Mouse (Mus musculus) testis, postnatal 14 days (tissue): ENCODE measurements around the gene Nploc4.
"Not testable (repeated sequence)": the region's sequence is repeated elsewhere in the genome, so short reads cannot be mapped to it uniquely, and the experiment has no call there.

Experiments
- DNase-seq: peaks from one replicate; pipeline ENCODE4 v3.0.0; 2021; ENCODE audit warnings: low spot score

The Nploc4 gene

GRCm38 (mm10) chr11:120442765-120443280, 5.3 kb upstream of the Nploc4 start:
- no peak for DNase-seq

DNA sequence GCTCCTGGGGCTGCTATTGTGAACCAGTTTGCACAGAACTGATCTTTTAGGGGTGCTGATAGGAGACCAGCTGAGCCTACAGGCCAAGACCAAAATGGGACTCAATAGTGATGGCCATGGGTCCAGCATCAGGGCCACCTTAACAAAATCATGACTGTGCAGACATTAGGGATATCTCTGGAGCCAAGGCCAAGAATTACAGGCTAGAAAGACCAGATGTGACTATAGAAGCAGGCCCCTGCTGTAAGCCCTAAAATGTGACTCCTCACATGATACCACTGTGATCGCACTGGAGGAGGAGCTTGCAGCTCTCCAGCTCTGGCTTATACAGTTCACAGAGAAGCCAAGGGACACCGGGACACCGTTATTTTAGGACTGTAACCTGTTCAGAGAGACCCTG, 4.8 kb upstream of the Nploc4 start, which contains the start of gene Tspan10:
Gene Tspan10, plus strand, starts transcription at position 301 of the 400 bp plus-strand sequence.
- no peak for DNase-seq

GRCm38 (mm10) chr11:120437857-120438385, 413 bp upstream of the Nploc4 start:
- no peak for DNase-seq

DNA sequence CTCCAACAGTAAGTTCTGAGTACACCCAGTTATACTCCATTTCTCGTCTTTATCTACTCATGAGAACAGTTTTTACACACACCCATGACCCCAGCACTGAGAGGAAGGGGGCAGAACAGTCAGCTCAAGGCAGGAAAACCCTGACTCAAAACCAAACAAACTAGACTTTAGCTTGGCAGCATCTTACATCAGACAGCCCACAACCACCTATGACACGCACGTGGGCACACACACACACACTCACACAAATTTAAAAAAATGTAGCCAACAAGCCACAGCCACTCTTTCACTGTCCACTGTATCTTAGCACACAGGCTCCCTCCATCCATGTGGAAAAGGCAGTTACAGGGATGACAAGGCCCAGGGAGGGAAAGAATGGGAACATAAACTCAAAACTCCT, 10.8 kb downstream of the Nploc4 start:
- DNase-seq, result no peak

GRCm38 (mm10) chr11:120423569-120424295, 13.8 kb downstream of the Nploc4 start:
- peak; percentile 24 for DNase-seq

DNA sequence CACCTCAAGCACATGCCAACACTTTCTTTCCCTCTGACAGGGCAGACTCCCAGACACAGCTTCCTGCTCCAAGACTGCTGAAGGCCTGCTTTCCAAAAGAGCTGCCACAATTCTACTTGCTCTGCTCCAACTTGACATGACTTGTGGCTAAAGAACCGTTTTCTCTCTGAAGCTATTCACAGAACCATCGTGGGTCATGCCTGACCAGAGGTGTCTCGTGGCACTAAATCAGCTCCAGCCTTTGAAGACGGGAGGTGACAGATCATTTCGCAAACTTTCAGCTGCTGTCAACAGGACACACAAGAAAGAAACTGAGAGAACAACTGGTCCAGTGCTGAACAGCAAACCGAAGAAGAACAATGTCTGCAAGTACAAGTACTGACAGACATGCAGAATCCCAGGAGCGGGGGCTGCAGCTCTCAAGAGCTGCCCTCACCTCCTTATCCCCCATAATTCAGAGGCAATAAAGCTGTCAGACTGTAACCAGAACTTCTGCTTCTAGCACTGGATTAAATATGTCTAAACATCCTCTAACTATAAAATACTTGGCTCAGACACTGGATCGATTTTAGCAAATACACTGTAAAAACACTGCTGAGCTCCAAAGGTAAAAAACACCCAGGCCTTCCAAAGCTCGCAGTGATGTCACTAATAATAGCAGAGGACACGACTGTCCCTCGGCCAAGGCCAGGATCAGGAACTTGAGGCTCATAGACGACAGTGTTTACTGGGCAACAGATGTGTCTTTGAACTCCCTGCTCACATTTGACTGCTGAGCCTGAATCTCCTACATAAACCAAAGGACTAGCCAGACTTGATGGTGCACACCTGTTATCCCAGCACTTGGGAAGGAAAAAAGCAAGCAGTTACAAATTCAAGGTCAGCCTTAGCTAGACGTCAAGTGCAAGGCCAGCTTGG, 14.6 kb downstream of the Nploc4 start:
- no peak for DNase-seq

GRCm38 (mm10) chr11:120418592-120418991, 18.9 kb downstream of the Nploc4 start:
- DNase-seq, result no peak

DNA sequence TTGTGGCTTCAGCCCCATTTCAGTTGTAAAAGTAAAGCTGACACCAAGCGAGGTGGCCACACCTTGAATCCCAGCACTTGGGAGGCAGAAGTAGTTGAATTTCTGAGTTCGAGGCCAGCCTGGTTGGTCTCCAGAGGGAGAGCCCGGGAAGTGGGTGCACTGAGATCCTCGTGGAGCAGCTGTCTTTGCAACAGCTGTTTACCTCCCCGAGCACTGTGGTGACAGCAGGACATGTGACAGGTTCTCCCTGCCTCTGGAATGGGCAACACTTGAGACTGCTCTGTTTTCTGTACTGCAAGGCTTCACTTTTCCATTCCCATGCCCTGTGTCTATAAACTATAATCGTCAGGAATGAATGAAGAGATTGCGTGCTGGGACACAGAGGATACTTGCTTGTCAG, 19.7 kb downstream of the Nploc4 start:
- DNase-seq, result no peak

GRCm38 (mm10) chr11:120413621-120414020, 23.9 kb downstream of the Nploc4 start:
- not testable (repeated sequence) for DNase-seq

DNA sequence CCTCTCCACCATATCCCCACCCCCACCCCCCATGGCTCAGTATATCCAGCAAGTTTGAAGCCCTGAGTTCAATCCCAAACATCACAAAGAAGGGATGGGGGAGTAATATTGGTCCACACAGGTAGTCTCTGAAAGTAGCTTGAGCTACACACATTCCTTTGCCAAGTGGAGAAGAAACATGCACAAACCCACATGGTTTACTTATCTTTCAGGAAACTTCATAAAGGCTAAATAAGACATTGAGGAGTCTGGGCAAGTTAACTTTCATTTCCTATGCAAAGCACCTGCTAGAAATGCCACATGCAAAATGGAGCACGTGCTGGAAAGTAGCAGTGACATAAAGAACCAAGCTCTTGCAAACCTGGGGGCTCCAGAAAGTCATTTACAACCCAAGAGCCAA, 31.1 kb downstream of the Nploc4 start:
- no peak for DNase-seq

DNA sequence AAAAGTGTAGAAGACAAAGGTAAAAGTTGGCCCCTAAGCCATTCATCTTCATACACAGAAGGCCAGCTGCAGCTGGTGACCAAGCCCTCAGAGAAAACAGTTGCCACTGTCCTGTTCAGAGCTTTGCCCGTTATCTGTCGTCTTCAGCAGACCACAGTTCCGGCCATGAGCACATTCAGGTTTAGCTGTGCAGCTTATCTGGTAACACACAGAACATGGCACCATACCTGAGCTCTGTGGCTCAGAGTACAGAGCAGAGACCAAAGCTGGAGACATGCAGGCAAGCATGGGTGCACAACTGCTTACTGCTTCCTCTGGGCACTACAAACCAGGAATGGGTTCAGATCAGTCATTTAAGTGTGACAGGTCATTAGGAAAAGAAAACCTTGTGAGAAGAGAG, 31.6 kb downstream of the Nploc4 start:
- no peak for DNase-seq

DNA sequence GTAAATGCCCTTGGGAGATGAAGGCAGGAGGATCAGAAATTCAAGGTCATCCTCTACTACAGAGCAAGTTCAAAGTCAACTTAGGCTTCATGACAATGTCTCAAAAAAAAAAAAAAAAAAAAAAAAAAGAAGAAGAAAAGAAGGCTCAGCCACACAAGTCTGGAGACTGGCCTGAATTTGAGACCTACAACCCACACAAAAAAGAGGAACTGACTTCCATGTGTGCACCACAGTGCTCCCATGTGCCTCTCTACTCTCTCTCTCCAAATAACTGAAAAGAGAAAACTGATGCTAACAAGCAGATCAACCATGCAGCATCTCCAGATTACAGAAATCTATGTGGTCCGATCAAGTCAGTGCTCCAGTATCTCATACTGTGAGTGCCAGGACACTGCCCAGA, 32.7 kb downstream of the Nploc4 start:
- no peak for DNase-seq

DNA sequence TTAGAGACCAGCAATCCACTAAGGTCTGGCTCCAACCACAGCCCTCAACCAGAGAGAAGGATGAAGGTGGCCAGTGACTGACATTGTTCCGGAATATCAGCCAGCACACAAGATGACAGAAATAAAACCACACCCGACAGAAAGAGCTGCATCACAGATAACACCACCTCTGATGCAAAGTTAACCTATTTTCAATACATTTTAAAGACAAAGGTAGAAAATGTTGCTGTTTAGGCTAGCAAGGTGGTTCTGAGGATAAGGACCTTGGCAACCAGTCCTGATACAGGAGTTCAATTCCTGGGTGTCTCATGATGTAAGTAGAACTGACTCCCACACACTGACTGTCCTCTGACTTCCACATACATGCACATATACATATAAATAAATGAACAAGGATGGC, 38.2 kb downstream of the Nploc4 start:
- no peak for DNase-seq

DNA sequence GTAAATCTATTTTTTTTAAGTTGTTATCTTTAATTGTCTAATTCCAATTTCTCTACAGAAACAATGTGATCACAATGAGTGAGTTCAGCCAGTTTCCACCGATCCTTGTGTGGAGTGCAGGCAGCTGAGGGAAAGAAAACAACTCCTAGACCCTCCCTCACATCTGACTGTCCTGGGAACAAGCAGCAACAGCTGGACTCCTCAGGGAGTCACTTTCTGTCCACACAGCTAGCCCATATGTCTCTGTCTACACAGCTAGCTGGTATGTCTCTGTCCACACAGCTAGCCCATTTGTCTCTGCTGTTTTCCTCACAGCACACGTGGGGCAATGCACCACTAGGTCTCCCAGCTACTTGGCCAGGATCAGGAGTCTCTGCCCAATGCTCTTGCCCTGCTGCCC, 39.9 kb downstream of the Nploc4 start:
- no peak for DNase-seq

DNA sequence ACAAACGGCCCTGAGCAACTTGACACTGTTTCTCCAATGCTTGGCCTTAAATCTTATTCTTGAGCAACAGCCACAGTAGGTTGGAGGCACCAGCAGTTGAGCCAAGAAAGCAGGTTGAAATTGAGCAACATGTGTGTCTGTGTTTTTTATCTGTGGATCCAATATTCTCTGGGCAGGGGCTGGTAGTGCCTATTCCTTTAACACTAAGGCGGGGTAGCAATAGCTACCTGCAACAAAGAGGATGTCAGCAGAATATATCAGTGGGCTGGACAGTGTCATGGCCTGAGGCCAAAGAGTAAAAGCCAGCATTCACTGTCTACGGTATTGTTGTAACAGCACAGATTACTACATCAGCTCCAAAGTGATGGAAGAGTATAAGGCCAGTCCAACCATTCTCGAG, 41.8 kb downstream of the Nploc4 start:
- DNase-seq, result no peak

- DNase-seq, result no peak
Observed at GRCm38 (mm10) chr11:120388580-120388979, 48.9 kb downstream of the Nploc4 start.

GRCm38 (mm10) chr11:120387157-120387556, 50.4 kb downstream of the Nploc4 start:
- DNase-seq, result no peak

- DNase-seq, result no peak
Observed at GRCm38 (mm10) chr11:120386632-120387031, 50.9 kb downstream of the Nploc4 start.

DNA sequence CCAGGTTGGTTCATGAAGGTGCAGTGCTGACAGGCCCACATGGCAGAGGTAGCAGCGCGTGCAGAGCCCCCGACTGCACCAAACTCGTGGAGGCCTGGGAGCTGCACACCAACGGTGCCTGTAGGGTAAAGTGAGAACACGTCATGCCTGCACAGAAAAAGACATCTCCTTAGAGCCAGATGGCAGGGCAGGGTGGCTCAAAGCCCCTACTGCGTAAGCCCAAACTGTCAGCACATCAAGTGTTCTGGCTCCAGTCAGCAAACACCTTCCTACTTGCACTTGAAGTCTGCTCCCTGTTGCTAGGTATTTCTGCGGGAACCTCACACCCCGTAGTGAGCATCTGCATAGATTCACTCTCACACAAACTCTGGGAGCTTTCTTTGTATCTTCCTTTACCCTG, 55.0 kb downstream of the Nploc4 start:
- no peak for DNase-seq

DNA sequence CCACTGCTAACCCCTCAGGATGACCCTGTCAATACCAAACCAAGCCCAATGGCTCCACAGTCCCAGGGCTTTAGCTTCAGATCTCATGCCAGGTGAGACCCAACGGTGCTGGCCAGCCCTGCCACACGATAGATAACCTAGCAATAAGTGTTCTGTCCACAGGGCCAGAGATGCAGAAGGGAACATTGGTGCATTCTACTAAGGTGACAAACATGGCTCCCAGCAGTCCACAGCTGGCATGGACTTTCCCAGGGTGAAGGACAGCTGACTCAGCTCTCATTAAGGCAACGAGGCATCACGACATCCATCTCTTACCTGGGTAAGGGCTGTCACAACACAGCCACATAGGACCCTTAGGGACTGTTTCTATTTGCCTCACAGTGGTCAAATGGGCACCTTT, 56.4 kb downstream of the Nploc4 start:
- no peak for DNase-seq

DNA sequence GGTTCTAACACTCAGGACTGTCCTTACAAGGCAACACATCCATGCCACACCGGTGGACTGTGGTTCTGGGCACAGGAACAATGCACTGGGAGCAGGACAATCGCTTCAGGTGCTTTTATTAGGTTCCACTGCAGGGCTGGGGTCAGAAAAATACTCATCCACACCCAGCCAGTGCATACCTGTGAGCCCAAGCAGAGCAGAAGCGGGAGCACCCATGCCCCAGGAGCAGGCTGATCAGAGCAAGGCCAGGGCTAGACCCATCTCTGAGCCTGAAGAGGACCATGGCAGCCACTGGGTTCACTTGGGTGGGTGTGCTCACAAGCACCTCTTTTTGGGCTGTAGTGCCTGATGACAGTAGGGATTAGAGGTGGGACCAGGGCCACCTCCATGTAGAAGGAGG, 57.2 kb downstream of the Nploc4 start:
- DNase-seq, result no peak

DNA sequence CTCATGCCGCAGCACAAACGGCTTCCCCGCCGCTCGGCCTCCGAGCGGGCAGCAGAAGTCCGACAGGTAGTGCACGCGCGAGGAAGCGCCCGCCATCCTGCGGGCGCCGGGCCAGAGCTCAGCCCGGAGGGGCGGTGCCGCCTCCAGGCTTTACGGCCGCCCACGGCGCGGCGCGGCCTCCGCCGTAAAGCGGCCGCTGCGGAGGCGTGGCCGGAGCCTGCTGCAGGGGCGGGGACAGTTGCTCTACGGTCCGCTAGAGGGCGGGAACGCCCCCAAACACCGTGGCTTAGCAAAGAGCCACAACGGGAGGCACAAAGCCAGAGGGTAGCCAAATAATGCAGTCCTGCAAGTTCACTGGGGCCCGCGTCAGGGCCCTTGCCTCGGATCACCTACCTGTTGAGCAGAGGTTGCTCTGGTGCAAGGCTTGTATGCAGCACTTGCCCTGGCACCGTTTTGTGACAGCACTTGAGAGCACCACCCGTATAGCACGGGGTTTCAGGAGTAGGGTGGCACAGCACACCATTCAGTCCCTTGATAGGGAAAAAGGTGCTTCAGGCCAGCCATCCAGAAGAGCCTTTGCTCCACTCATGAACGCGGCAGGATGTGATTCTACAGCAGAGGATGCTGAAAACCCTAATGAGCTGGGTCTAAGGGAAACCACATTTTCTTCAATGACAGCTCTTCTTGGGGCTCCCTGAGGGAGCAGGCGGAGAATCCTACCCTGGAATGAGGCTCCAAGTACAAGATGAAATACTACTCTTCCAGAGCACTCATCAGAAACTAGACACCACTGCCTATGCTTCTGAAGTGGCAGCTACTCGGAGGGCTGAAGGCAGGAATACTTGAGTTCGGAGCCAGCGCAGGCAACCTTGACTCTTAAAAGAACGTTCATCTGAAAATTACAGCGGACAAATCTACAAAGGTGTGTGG, 58.6 kb downstream of the Nploc4 start, which contains the start of gene Faap100:
Gene Faap100, minus strand, starts transcription at position 154 of the 930 bp plus-strand sequence.
- DNase-seq, result peak; percentile 89
